Mouse (Mus musculus): ENCODE results near the gene Ippk. TPM values are rescaled to one million over a fixed set of nuclear protein-coding genes. Genes with fewer than 3 reads are reported as not detected.

Gene Ippk
- polyA plus RNA-seq, 3 experiments from 2014 or later, result 3.8 to 5.3 (median 4.3) TPM

DNA sequence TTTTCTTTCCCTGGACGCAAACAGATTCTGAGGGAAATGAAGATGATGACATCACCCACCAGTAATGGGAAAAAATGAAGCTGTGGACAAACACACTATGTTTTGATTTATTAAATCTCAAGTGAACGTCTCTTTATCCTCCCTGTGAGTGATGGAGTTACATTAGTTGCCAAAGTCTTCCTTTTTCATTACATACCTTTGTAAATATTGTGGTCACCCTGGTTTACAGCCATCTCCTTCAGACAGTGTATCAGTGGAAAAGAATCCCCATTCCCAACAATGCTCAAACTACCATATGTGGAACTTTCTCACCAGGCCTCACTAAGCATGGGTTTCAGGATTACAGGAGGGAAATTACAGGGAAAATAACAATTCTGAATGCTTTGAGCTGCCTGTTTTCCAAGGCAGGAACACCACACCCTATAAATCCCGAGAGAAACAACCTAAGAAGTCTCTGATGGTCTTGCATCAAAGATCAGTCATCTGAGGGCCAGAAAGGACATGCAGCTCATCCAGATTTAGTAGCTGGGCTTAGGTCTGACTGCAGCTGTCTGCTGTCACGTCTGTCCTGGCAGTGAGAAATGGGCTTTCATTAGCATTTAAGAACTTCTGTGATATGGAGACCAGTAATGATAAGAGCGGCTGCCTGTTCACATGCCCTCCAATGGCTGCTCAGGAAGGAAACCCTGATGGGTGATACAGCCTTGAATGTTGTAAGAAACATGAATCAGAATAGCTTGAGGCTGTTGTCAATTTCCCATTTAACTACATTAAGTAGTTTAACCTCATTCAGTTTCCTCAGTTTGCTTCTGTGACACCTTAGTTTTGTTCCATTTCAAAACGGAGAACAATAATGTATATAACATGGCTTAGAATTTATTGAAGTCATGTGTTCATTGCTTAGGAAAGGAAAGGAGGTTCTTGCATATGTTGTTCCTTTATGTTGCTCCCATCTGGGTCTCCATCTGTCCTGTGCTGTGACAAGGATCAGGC, 71.6 kb downstream of the Ippk start, which contains the start of gene Tes3-ps:
Gene Tes3-ps, plus strand, starts transcription at position 943 of the 993 bp plus-strand sequence.
- no peak for ATAC-seq

DNA sequence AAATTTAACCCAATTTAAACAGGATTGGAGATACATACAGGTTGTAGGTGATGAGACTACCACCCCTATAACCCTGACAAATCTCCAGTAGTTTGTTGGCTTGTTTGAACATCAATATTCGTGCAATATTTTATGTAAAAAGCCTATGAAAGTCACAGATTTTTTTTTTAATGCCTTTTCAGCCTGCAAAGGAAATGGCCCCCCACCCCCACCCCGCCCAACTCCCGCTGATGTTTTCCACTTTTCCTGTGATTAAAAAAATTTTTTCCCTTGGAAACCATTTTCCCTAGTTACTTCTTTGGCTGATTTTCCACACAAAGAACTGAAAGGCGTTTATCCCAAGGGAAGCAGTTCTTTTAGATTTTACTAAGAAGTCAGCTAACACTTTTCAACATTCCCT, 83.5 kb downstream of the Ippk start, which contains the start of gene Ecm2:
Gene Ecm2, plus strand, starts transcription at position 301 of the 400 bp plus-strand sequence.
- ATAC-seq, result no peak

DNA sequence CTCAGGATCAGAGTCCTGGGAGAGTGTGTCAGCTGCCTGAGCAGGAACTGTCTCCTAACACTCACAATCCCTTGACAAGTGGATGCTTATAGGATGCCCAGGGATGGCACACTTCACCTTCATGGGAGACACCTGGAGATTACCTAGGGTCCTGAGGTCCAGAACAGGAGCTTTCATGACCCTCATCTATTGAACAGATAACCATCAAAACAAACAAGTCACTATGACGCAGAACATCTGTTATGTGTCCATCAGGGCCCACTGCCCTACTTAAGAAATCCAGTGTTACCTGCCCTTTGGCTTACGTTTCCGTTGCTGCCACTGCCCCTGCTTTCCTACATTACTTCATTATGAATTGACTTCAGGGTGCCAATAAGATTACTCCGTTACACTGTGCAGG, 84.7 kb downstream of the Ippk start:
- no peak for ATAC-seq

DNA sequence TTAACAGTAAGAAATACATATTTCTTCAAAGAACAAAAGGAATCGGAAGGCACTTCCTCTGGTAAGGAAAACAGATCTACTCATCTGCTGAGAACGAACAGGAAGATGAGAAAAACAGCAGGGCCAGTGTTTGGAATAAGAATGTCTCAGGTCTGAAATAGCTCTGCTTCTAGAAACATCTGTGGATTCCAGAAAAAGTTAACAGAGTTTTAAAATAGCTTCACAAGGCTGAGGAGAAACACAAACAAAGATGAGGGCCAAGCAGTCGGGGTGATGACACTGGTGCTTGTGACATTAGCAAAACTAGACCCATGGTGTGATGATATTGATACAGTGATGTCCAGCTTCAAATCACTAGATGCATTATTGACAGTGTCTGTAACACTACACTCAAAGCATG, 86.1 kb downstream of the Ippk start:
- ATAC-seq, result no peak

Other genes starting within 250 kb of the Ippk start
- gene Ninj1, start 233.8 kb upstream of the Ippk start, polyA plus RNA-seq (2017; shearing (Covaris generic)), result 10 to 100 TPM; 19.6 to 30.9 (median 29.4) TPM
- gene Card19, start 205.2 kb upstream of the Ippk start, polyA plus RNA-seq (2017; shearing (Covaris generic)), result 10 to 100 TPM; 58.3 to 83.2 (median 61.4) TPM
- gene Susd3, start 172.5 kb upstream of the Ippk start, polyA plus RNA-seq (2017; shearing (Covaris generic)), result 10 to 100 TPM; 62.0 to 95.1 (median 90.5) TPM
- 10 to 100 TPM; 10.4 to 19.8 (median 16.3) TPM for gene Fgd3, start 100.9 kb upstream of the Ippk start, polyA plus RNA-seq (2017; shearing (Covaris generic))
- gene Bicd2, start 79.7 kb upstream of the Ippk start, polyA plus RNA-seq (2017; shearing (Covaris generic)), result 1 to 10 TPM; 5.8 to 7.1 (median 6.6) TPM
- gene Tes3-ps, start 72.1 kb downstream of the Ippk start, polyA plus RNA-seq (2017; shearing (Covaris generic)), result 1 to 10 TPM; 5.6 to 8.2 (median 8.1) TPM
- under 1 TPM in 2 of 3 experiments, not detected in 1; 0.07 to 0.23 TPM for gene Ecm2, start 83.6 kb downstream of the Ippk start, polyA plus RNA-seq (2017; shearing (Covaris generic))
- gene Aspn, start 123.2 kb downstream of the Ippk start, polyA plus RNA-seq (2017; shearing (Covaris generic)), result under 1 TPM in 1 of 3 experiments, not detected in 2; 0.25 TPM
- gene Omd, start 161.2 kb downstream of the Ippk start, polyA plus RNA-seq (2017; shearing (Covaris generic)), result 1 to 10 TPM in 1 of 3 experiments, under 1 TPM in 2; 0.35 to 1.2 (median 0.37) TPM
- gene Ogn, start 186.8 kb downstream of the Ippk start, polyA plus RNA-seq (2017; shearing (Covaris generic)), result under 1 TPM in 2 of 3 experiments, not detected in 1; 0.21 to 0.36 TPM
- gene Cenpp, start 231.5 kb downstream of the Ippk start, polyA plus RNA-seq (2017; shearing (Covaris generic)), result 10 to 100 TPM in 1 of 3 experiments, 1 to 10 TPM in 2; 1.8 to 19.9 (median 2.4) TPM
- gene Nol8, start 231.8 kb downstream of the Ippk start, polyA plus RNA-seq (2017; shearing (Covaris generic)), result 10 to 100 TPM; 34.3 to 55.6 (median 46.8) TPM

All from inflammation-experienced regulatory T-cells, adult 6 months (primary cell).